Mouse (Mus musculus) midbrain, postnatal 0 days (tissue): Measurements from ENCODE around the gene 4930539E08Rik. TPM values are rescaled to one million over a fixed set of nuclear protein-coding genes. Genes with fewer than 3 reads are reported as not detected.

Source experiments
- ATAC-seq: fragments of 200-750 bp; cut with Nextera tagmentation; 2 replicates; pipeline ENCODE4 v1.8.0; 2017; ENCODE audit warnings: moderate number of reproducible peaks, mild to moderate bottlenecking, moderate TSS enrichment, moderate library complexity; ENCODE audit not compliant: low FRiP score
- DNase-seq: peaks from one replicate; pipeline ENCODE4 v3.0.0-alpha.2; 2015; ENCODE audit warnings: low spot score
- H3K27ac ChIP-seq: fragments of 300-500 bp; sonication (generic); 2 replicates; pipeline ENCODE4 v1.5.1; 2014; ENCODE audit warnings: low read depth, mild to moderate bottlenecking, low read length, mixed read lengths
- H3K27me3 ChIP-seq: fragments of 300-500 bp; sonication (generic); 2 replicates; pipeline ENCODE4 v1.6.1; 2014; ENCODE audit warnings: low read length, control low read depth, mixed read lengths; ENCODE audit not compliant: insufficient read depth
- H3K36me3 ChIP-seq: fragments of 300-500 bp; sonication (generic); 2 replicates; pipeline ENCODE4 v1.6.1; 2014; ENCODE audit warnings: low read length, control low read depth, mixed read lengths; ENCODE audit not compliant: insufficient read depth
- H3K4me1 ChIP-seq: fragments of 300-500 bp; sonication (generic); 2 replicates; pipeline ENCODE4 v1.6.1; 2014; ENCODE audit warnings: mild to moderate bottlenecking, control low read depth, antibody characterized with exemption, low read length, mixed read lengths; ENCODE audit not compliant: insufficient read depth
- H3K4me2 ChIP-seq: fragments of 300-500 bp; sonication (generic); 2 replicates; pipeline ENCODE4 v1.6.1; 2014; ENCODE audit warnings: low read depth, mild to moderate bottlenecking, low read length, mixed read lengths; ENCODE audit not compliant: poor library complexity, severe bottlenecking
- H3K4me3 ChIP-seq: fragments of 300-500 bp; sonication (generic); 2 replicates; pipeline ENCODE4 v1.5.1; 2014; ENCODE audit warnings: low read depth, mild to moderate bottlenecking, low read length, moderate library complexity
- H3K9ac ChIP-seq: fragments of 300-500 bp; sonication (generic); replicated peaks from 2 replicates; pipeline ENCODE4 v1.6.1; 2014; ENCODE audit warnings: mild to moderate bottlenecking, low read length, moderate library complexity, mixed read lengths; ENCODE audit not compliant: poor library complexity, severe bottlenecking
- H3K9me3 ChIP-seq: fragments of 300-500 bp; sonication (generic); 2 replicates; pipeline ENCODE4 v1.6.1; 2016; ENCODE audit warnings: low read length, control low read depth
- CTCF ChIP-seq: IDR thresholded peaks from 2 replicates; pipeline ENCODE4 v1.5.1; 2016; ENCODE audit warnings: antibody characterized with exemption, mild to moderate bottlenecking
- WGBS: fragments of 180-500 bp; shearing (Covaris S2); extraction: QIAGEN DNeasy Blood & Tissue Kit; methylation state at CpG from one replicate; pipeline ENCODE4 v1.1.7; 2014; 5-methylcytosine and 5-hydroxymethylcytosine counted together
- polyA plus RNA-seq: library from polyadenylated mRNA; unstranded; fragments of >200 nt; fragmentation: Nextera tagmentation; extraction: Ambion mirVana; gene quantifications from 2 replicates; pipeline ENCODE4 v1.2.1, GENCODE M21; 2015
- total RNA-seq: library from RNA; depleted of rRNA; stranded (reverse); fragments of >200 nt; gene quantifications from 2 replicates; pipeline ENCODE4 v1.2.3, GENCODE M21; 2014

4930539E08Rik gene
- total and polyA plus RNA-seq, 2 experiments from 2014 or later: 4.5 to 9.8 TPM

GRCm38 (mm10) chr17:28928004-28928403 lies 12.9 kb upstream of the 4930539E08Rik start:
- no peak for TF ChIP-seq CTCF
- 78% methylated on average over 9 of the region's 9 CpGs for WGBS
- no peaks in the 10 kb centered on the region for H3K4me1 ChIP-seq

GRCm38 (mm10) chr17:28926866-28927635 lies 11.9 kb upstream of the 4930539E08Rik start:
- 49% methylated on average over 15 of the region's 15 CpGs for WGBS
- no peaks in the 10 kb centered on the region for H3K4me1 ChIP-seq
- peak; percentile 48 for DNase-seq
- no peak overlapping the region for H3K9ac ChIP-seq
- no peaks in the 10 kb centered on the region for H3K36me3 ChIP-seq
- no peak overlapping the region for H3K4me3 ChIP-seq
- no peaks in the 10 kb centered on the region for H3K9me3 ChIP-seq
- peak; percentile 84 for TF ChIP-seq CTCF
- no peak overlapping the region for H3K4me2 ChIP-seq
- no peaks in the 10 kb centered on the region for H3K27me3 ChIP-seq
- ATAC-seq: no peak
- H3K27ac ChIP-seq: no peak overlapping the region

More at GRCm38 (mm10) chr17:28928004-28928403, 12.9 kb upstream of the 4930539E08Rik start:
- no peaks in the 10 kb centered on the region for H3K27me3 ChIP-seq
- H3K9ac ChIP-seq: no peak overlapping the region
- H3K4me3 ChIP-seq: no peak overlapping the region
- no peak overlapping the region for H3K4me2 ChIP-seq
- ATAC-seq: no peak
- no peak for DNase-seq
- no peaks in the 10 kb centered on the region for H3K9me3 ChIP-seq
- H3K36me3 ChIP-seq: no peaks in the 10 kb centered on the region
- no peak overlapping the region for H3K27ac ChIP-seq

- H3K27me3 ChIP-seq: no peaks in the 10 kb centered on the region
- peak; percentile 85 for DNase-seq
- H3K4me2 ChIP-seq: no peak overlapping the region
- no peaks in the 10 kb centered on the region for H3K36me3 ChIP-seq
- no peak overlapping the region for H3K4me3 ChIP-seq
- no peaks in the 10 kb centered on the region for H3K9me3 ChIP-seq
- H3K4me1 ChIP-seq: no peaks in the 10 kb centered on the region
- ATAC-seq: no peak
- H3K27ac ChIP-seq: no peak overlapping the region
- peak; percentile 87 for TF ChIP-seq CTCF
- H3K9ac ChIP-seq: no peak overlapping the region
- WGBS: 13% methylated on average over 13 of the region's 13 CpGs
Measured at GRCm38 (mm10) chr17:28926380-28926779, 11.3 kb upstream of the 4930539E08Rik start.

GRCm38 (mm10) chr17:28924957-28925595 lies 10.0 kb upstream of the 4930539E08Rik start:
- Histone ChIP-seq H3K9me3 (no peaks in the 10 kb centered on the region), H3K36me3 (no peaks in the 10 kb centered on the region), H3K4me1 (no peaks in the 10 kb centered on the region), H3K27ac (no peak overlapping the region), H3K9ac (no peak overlapping the region), H3K4me2 (no peak overlapping the region), H3K4me3 (no peak overlapping the region), H3K27me3 (no peaks in the 10 kb centered on the region)
- DNase-seq: no peak
- ATAC-seq: no peak
- no peak for TF ChIP-seq CTCF
- WGBS: 87% methylated on average over 8 of the region's 8 CpGs

GRCm38 (mm10) chr17:28922096-28922495 lies 7.0 kb upstream of the 4930539E08Rik start:
- no peak for DNase-seq
- Histone ChIP-seq H3K27ac (no peak overlapping the region), H3K4me2 (no peak overlapping the region), H3K4me3 (no peak overlapping the region), H3K4me1 (no peaks in the 10 kb centered on the region), H3K9ac (no peak overlapping the region), H3K9me3 (no peaks in the 10 kb centered on the region), H3K36me3 (no peaks in the 10 kb centered on the region), H3K27me3 (no peaks in the 10 kb centered on the region)
- ATAC-seq: no peak
- 77% methylated on average over 6 of the region's 6 CpGs for WGBS
- no peak for TF ChIP-seq CTCF

GRCm38 (mm10) chr17:28921086-28921485 lies 6.0 kb upstream of the 4930539E08Rik start:
- Histone ChIP-seq H3K4me1 (no peaks in the 10 kb centered on the region), H3K27me3 (no peaks in the 10 kb centered on the region), H3K27ac (no peak overlapping the region), H3K9me3 (no peaks in the 10 kb centered on the region), H3K4me2 (no peak overlapping the region), H3K36me3 (no peaks in the 10 kb centered on the region), H3K4me3 (no peak overlapping the region), H3K9ac (no peak overlapping the region)
- 66% methylated on average over 8 of the region's 8 CpGs for WGBS
- DNase-seq: no peak
- no peak for ATAC-seq
- no peak for TF ChIP-seq CTCF
